Mouse (Mus musculus): ENCODE measurements around the gene Krt35. TPM values are rescaled to one million over a fixed set of nuclear protein-coding genes. Genes with fewer than 3 reads are reported as not detected.

Krt35 gene
- polyA plus RNA-seq, 1 experiment from 2014 or later, result not detected

DNA sequence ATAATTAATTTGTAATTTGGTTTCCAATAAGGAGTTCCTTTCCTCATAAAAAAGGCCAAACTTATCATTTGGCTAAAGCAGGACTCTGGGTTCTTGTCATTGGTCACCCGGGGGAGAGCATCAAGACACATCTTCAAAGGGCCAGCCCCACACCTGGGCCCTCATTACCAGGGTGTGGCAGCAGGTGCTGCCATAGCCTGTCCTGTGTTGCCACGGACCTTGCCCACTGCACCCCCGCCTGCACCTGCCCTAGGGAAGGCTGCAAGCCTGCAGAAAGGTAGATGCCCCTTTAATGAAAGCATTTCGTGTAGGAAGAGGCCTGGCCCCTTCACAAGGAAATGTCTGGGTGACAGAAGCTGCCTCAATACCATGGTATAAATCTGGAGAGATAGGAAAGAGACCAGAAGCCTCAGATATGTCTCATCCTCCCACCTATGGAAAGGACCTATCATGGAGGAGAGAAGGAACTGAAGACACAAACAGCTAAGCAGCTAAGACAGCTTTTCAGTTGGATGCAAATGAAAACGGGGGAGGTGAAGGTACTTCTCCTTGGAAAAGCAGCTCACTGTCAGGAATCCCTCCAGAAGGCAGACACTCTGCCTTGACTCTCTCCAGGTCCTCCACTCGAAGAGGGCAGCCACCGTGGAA lies 7.5 kb downstream of the Krt35 start:
- WGBS, result 75% methylated on average over 7 of the region's 7 CpGs
- no peak for ATAC-seq (replicated peaks; ENCODE audit: low FRiP score)
- H3K36me3 ChIP-seq (ENCODE audit: control insufficient read depth, insufficient read depth, low read length), result no peaks in the 10 kb centered on the region

DNA sequence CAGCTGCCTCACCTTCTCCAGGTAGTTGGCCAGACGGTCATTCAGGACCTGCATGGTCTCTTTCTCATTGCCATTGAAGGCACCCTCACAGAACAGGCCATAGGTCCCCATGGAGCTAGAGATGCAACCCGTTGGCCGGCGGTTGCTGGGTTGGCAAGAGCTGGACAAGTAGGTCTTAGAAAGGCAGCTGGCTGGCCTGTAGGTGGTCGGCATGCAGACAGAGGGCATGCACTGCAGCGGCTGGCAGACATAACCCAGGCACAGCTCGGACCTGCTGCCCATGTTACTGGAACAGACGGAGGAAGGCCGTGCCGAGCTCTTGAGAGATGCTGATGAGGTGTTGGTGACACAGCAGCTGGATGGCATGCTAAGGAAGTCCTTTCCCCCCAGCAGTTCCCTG lies 8.2 kb downstream of the Krt35 start, which contains the start of gene Krt32:
TSS of gene Krt32 (minus strand) at position 366 of the 400 bp plus-strand sequence.
- H3K27me3 ChIP-seq (ENCODE audit: control insufficient read depth, insufficient read depth, low read length), result no peaks in the 10 kb centered on the region
- no peak for DNase-seq (ENCODE audit: low spot score)
- 90% methylated on average over 10 of the region's 10 CpGs for WGBS
- H3K36me3 ChIP-seq (ENCODE audit: control insufficient read depth, insufficient read depth, low read length), result no peaks in the 10 kb centered on the region
- H3K4me3 ChIP-seq (ENCODE audit: low read depth, low read length), result no peak within 1 kb of the TSS
- ATAC-seq (replicated peaks; ENCODE audit: low FRiP score), result no peak
- no peak within 1 kb of the TSS for H3K27ac ChIP-seq (ENCODE audit: low read depth, low read length)
- H3K4me1 ChIP-seq (replicated peaks; ENCODE audit: control insufficient read depth, insufficient read depth, low read length), result no peaks in the 10 kb centered on the region
- no peak within 1 kb of the TSS for H3K9ac ChIP-seq (ENCODE audit: low read length)
- H3K9me3 ChIP-seq (ENCODE audit: control insufficient read depth, low read length), result no peaks in the 10 kb centered on the region
- no peak within 1 kb of the TSS for H3K4me2 ChIP-seq (ENCODE audit: low read depth, low read length, severe bottlenecking)

More for the DNA sequence above, 7.5 kb downstream of the Krt35 start:
- Histone ChIP-seq H3K4me3 (ENCODE audit: low read depth, low read length) (no peak overlapping the region), H3K27ac (ENCODE audit: low read depth, low read length) (no peak overlapping the region), H3K4me1 (replicated peaks; ENCODE audit: control insufficient read depth, insufficient read depth, low read length) (no peaks in the 10 kb centered on the region), H3K27me3 (ENCODE audit: control insufficient read depth, insufficient read depth, low read length) (no peaks in the 10 kb centered on the region), H3K9ac (ENCODE audit: low read length) (no peak overlapping the region), H3K9me3 (ENCODE audit: control insufficient read depth, low read length) (no peaks in the 10 kb centered on the region), H3K4me2 (ENCODE audit: low read depth, low read length, severe bottlenecking) (no peak overlapping the region)
- no peak for DNase-seq (ENCODE audit: low spot score)

GRCm38 (mm10) chr11:100073873-100074272 lies 22.2 kb downstream of the Krt35 start:
- ATAC-seq (replicated peaks; ENCODE audit: low FRiP score), result no peak
- H3K9me3 ChIP-seq (ENCODE audit: control insufficient read depth, low read length), result no peaks in the 10 kb centered on the region
- WGBS, result 59% methylated on average over 1 of the region's 1 CpGs

DNA sequence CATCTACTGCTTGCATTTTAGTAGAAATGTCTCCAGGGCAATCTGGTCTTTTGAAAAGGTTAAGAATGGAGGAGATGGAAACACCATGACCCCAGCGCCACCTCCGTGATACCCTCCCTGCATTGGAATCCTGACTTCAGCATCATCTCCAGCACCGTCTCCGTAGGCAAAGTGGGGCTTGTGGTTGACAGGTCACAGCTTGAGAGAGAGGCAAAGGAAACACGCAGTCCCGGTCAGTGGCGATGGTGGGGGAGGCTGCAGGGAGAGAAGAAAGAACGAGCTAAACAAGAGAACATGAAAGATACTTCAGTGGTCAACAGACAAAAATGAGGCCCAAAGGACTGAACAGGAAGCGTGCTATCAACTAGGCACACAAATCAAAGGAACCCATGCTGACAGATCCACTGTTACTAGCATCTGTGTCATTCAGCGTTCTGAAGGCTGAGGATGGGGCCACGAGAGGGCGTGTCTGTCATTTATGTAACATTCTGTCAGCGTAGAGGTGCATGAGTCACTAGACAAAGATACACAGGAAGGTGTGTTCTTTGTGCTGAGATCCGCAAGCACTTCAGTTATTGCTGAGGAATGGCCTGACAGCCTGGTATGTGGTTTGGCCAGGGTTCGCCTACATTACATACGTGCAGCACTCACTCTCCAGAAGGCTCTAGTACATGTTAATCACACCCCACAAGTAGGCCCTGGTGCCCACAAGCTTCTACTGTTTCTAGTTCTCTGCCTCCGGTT lies 28.6 kb downstream of the Krt35 start:
- Histone ChIP-seq H3K4me2 (ENCODE audit: low read depth, low read length, severe bottlenecking) (no peak overlapping the region), H3K4me3 (ENCODE audit: low read depth, low read length) (no peak overlapping the region), H3K36me3 (ENCODE audit: control insufficient read depth, insufficient read depth, low read length) (no peaks in the 10 kb centered on the region), H3K9me3 (ENCODE audit: control insufficient read depth, low read length) (no peaks in the 10 kb centered on the region), H3K9ac (ENCODE audit: low read length) (no peak overlapping the region), H3K27ac (ENCODE audit: low read depth, low read length) (no peak overlapping the region), H3K27me3 (ENCODE audit: control insufficient read depth, insufficient read depth, low read length) (no peaks in the 10 kb centered on the region), H3K4me1 (replicated peaks; ENCODE audit: control insufficient read depth, insufficient read depth, low read length) (no peaks in the 10 kb centered on the region)
- 92% methylated on average over 17 of the region's 17 CpGs for WGBS
- no peak for ATAC-seq (replicated peaks; ENCODE audit: low FRiP score)
- no peak for DNase-seq (ENCODE audit: low spot score)

More at GRCm38 (mm10) chr11:100073873-100074272, 22.2 kb downstream of the Krt35 start:
- Histone ChIP-seq H3K27ac (ENCODE audit: low read depth, low read length) (no peak overlapping the region), H3K4me2 (ENCODE audit: low read depth, low read length, severe bottlenecking) (no peak overlapping the region), H3K4me1 (replicated peaks; ENCODE audit: control insufficient read depth, insufficient read depth, low read length) (no peaks in the 10 kb centered on the region), H3K4me3 (ENCODE audit: low read depth, low read length) (no peak overlapping the region), H3K36me3 (ENCODE audit: control insufficient read depth, insufficient read depth, low read length) (no peaks in the 10 kb centered on the region), H3K27me3 (ENCODE audit: control insufficient read depth, insufficient read depth, low read length) (no peaks in the 10 kb centered on the region), H3K9ac (ENCODE audit: low read length) (no peak overlapping the region)
- no peak for DNase-seq (ENCODE audit: low spot score)

DNA sequence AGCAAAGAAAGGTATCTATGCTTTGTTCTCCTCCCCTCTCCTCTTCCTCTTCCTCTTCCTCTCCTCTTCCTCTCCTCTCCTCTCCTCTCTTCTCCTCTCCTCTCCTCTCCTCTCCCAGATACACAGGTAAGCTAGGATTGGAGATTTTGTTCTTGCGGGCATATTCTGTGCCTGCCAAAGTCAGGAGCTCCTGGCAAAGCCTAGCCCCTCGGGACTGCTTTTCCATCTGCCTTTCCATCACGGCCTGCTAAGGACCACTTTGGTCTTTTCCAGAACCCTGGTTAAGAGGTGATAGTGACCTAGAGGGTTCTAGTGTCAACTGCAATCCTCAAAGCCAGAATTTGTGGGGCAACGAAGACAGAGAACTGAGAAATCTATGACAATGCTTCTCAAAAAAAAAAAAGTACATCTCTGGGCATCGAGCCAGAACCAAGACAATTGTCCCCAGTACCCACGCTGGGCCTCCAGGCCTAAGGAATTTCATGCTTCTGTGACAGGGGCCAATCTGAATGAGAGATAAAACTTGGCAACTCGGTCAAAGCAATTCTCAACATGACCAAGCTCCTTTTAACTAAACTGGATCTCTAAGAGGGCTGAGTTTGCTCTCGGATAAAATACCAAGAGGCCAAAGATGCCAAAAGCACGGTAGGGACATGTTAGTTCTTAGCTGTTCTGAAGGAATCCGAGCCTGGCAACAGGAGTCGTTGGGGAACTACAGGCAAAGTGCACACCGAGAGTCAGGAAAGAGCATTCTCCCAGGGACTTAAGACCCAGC lies 29.6 kb downstream of the Krt35 start:
- H3K27me3 ChIP-seq (ENCODE audit: control insufficient read depth, insufficient read depth, low read length), result no peaks in the 10 kb centered on the region
- no peak for DNase-seq (ENCODE audit: low spot score)
- no peak overlapping the region for H3K4me2 ChIP-seq (ENCODE audit: low read depth, low read length, severe bottlenecking)
- H3K9ac ChIP-seq (ENCODE audit: low read length), result no peak overlapping the region
- no peak overlapping the region for H3K4me3 ChIP-seq (ENCODE audit: low read depth, low read length)
- no peaks in the 10 kb centered on the region for H3K4me1 ChIP-seq (replicated peaks; ENCODE audit: control insufficient read depth, insufficient read depth, low read length)
- no peaks in the 10 kb centered on the region for H3K36me3 ChIP-seq (ENCODE audit: control insufficient read depth, insufficient read depth, low read length)
- WGBS, result 85% methylated on average over 12 of the region's 12 CpGs
- H3K9me3 ChIP-seq (ENCODE audit: control insufficient read depth, low read length), result no peaks in the 10 kb centered on the region
- ATAC-seq (replicated peaks; ENCODE audit: low FRiP score), result no peak
- no peak overlapping the region for H3K27ac ChIP-seq (ENCODE audit: low read depth, low read length)

DNA sequence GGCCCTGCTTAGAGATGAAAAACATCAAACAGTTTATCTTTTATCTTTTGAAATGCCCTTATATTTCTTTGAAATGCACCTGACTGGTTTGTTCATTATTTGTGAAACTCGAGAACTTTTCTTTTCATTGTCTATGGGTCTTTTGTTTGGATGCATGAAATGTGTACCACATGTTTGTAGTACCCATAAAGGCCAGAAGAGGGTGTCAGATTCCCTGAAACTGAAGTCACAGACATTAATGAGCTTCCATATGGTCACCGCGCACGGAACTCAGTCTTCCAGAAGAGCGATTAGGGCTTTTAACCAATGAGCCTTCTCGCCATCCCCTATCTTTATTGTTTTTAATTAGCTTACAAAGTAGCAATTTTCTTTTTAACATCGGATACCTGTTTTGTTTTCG lies 37.2 kb downstream of the Krt35 start:
- Histone ChIP-seq H3K36me3 (ENCODE audit: control insufficient read depth, insufficient read depth, low read length) (no peaks in the 10 kb centered on the region), H3K27me3 (ENCODE audit: control insufficient read depth, insufficient read depth, low read length) (no peaks in the 10 kb centered on the region), H3K4me3 (ENCODE audit: low read depth, low read length) (no peak overlapping the region), H3K9ac (ENCODE audit: low read length) (no peak overlapping the region), H3K9me3 (ENCODE audit: control insufficient read depth, low read length) (no peaks in the 10 kb centered on the region), H3K27ac (ENCODE audit: low read depth, low read length) (no peak overlapping the region), H3K4me1 (replicated peaks; ENCODE audit: control insufficient read depth, insufficient read depth, low read length) (no peaks in the 10 kb centered on the region), H3K4me2 (ENCODE audit: low read depth, low read length, severe bottlenecking) (no peak overlapping the region)
- WGBS, result 72% methylated on average over 8 of the region's 8 CpGs
- ATAC-seq (replicated peaks; ENCODE audit: low FRiP score), result no peak
- DNase-seq (ENCODE audit: low spot score), result no peak

DNA sequence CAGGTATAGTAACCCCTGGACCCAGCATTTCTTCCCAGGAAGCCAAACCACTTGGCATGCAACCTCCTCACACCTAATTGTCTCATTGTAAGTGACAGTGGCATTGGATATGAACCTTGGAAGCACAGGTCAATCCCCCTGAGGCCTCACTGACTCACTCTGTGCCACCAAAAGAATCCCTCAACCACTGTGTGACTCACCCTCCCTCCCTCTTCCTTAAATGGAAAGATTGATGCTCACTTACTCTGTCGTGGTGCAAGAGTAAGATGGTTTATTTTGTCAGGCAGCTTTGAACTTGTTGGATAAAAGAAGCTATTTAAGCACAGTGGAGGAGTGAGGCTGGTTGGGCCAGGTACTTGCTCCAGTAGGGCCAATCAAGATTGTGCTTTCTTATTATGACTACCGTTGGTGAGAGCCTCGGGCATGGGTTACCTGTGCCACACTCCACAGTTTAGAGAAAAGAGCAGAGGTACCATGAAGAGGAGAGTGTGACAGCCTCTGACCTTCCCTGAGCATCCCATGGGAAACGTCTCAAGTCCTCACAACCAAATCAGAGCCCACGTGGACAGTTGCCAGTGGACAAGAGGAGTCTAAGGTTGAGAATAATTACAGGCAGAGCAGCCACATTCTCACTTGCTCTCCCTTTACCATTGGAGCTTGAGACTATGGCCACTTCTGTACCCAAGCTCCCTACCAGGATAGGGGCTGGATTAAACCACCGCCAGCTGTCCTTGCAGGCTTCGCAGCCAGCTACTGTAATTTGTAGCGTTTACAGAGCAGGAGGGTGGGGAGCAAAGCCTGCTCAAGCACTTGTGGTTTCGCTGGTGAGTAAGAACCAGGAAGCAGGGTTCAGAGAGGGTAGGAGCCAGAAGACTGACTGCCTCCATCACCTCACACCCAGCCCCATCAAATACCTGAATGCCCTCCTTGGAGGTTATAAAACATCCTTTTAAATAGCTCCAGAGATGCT lies 40.1 kb downstream of the Krt35 start:
- H3K4me2 ChIP-seq (ENCODE audit: low read depth, low read length, severe bottlenecking), result no peak overlapping the region
- H3K27me3 ChIP-seq (ENCODE audit: control insufficient read depth, insufficient read depth, low read length), result no peaks in the 10 kb centered on the region
- DNase-seq (ENCODE audit: low spot score) (no peak), ATAC-seq (replicated peaks; ENCODE audit: low FRiP score) (no peak)
- H3K4me3 ChIP-seq (ENCODE audit: low read depth, low read length), result no peak overlapping the region
- H3K9ac ChIP-seq (ENCODE audit: low read length), result no peak overlapping the region
- no peaks in the 10 kb centered on the region for H3K4me1 ChIP-seq (replicated peaks; ENCODE audit: control insufficient read depth, insufficient read depth, low read length)
- 79% methylated on average over 9 of the region's 9 CpGs for WGBS
- no peaks in the 10 kb centered on the region for H3K36me3 ChIP-seq (ENCODE audit: control insufficient read depth, insufficient read depth, low read length)
- H3K27ac ChIP-seq (ENCODE audit: low read depth, low read length), result no peak overlapping the region
- no peaks in the 10 kb centered on the region for H3K9me3 ChIP-seq (ENCODE audit: control insufficient read depth, low read length)

DNA sequence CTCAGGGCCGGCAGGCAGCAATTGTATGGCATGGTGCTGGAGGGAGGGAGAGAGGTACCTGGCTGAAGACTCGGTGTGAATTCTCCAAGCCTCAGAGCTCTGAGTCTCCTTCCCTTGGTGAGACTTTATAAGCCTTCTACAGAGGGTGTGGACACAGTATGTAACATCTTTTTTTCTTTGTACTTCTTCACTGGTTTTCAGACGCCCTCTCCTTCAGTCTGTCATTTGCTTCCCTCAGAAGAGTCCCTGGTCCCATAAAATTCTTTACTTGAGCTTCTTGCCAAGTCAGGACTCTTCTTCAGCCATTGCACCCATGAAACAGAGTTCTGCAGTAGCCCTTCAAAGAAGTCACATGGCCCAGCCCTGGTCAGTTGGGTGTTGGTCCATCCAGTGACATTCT lies 45.6 kb downstream of the Krt35 start, which contains the start of gene Krt31:
TSS of gene Krt31 (minus strand) at position 101 of the 400 bp plus-strand sequence.
- WGBS, result 88% methylated on average over 3 of the region's 3 CpGs
- ATAC-seq (replicated peaks; ENCODE audit: low FRiP score), result no peak
- H3K36me3 ChIP-seq (ENCODE audit: control insufficient read depth, insufficient read depth, low read length), result no peaks in the 10 kb centered on the region
- no peak within 1 kb of the TSS for H3K4me2 ChIP-seq (ENCODE audit: low read depth, low read length, severe bottlenecking)
- no peaks in the 10 kb centered on the region for H3K9me3 ChIP-seq (ENCODE audit: control insufficient read depth, low read length)
- H3K27me3 ChIP-seq (ENCODE audit: control insufficient read depth, insufficient read depth, low read length), result no peaks in the 10 kb centered on the region
- H3K27ac ChIP-seq (ENCODE audit: low read depth, low read length), result no peak within 1 kb of the TSS
- no peak within 1 kb of the TSS for H3K9ac ChIP-seq (ENCODE audit: low read length)
- H3K4me1 ChIP-seq (replicated peaks; ENCODE audit: control insufficient read depth, insufficient read depth, low read length), result no peaks in the 10 kb centered on the region
- H3K4me3 ChIP-seq (ENCODE audit: low read depth, low read length), result no peak within 1 kb of the TSS
- DNase-seq (ENCODE audit: low spot score), result no peak

All from forebrain, embryonic 11.5 days (tissue).